Mouse (Mus musculus) testis, adult 2 months (tissue): ENCODE data around the gene Derl2.
A peak's percentile ranks its signal among the peaks of the same experiment; 100 is the strongest.

ENCODE experiments used
- CTCF ChIP-seq: fragments of 200-500 bp; IDR thresholded peaks from 2 replicates; pipeline ENCODE4 v1.5.1; 2012; ENCODE audit warnings: low read depth, mild to moderate bottlenecking, inconsistent platforms, low read length, moderate library complexity; ENCODE audit not compliant: control insufficient read depth, insufficient read depth, insufficient replicate concordance
- POLR2A ChIP-seq: fragments of 200-500 bp; IDR thresholded peaks from 2 replicates; pipeline ENCODE4 v1.6.1; 2012; ENCODE audit warnings: low read depth, mild to moderate bottlenecking, inconsistent platforms, low read length, moderate library complexity; ENCODE audit not compliant: control insufficient read depth

- TF ChIP-seq POLR2A (peak; percentile 81), CTCF (peak; percentile 73; the same call in 1 of the 2 replicates)
Observed at GRCm38 (mm10) chr11:70982557-70983228, 36.9 kb downstream of the Derl2 start, which contains the start of gene C1qbp.
